Mouse (Mus musculus) spleen, postnatal 36 days (tissue): ENCODE measurements around the gene Pax5.

Experiments
- DNase-seq, 2 experiments: peaks; one replicate each; pipeline ENCODE4 v3.0.0; 2022; ENCODE audit warnings: low spot score in 2 of 2, mixed read lengths in 1 of 2

Pax5 gene

GRCm38 (mm10) chr4:44597965-44598364, 112.3 kb downstream of the Pax5 start:
- DNase-seq: no peak

DNA sequence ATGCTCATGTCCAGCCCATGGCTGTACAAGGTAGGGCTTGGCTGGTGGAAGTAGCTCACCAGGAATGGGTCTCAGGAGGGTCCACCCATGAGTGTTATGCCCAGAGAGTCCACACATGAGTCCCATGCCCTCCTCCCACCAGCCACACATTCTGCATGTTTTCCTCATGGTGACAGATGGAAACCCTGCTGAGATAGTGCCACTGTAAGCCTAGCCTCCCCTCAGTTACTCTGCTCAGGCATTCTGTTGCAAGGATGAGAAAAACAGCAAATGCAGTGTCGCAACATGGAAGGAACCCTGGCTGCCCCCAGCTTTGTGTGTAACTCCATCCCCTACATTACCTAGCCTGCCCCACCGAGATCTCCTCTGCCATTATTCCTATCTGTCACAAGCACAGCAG, 117.2 kb downstream of the Pax5 start:
- no peak for DNase-seq

DNA sequence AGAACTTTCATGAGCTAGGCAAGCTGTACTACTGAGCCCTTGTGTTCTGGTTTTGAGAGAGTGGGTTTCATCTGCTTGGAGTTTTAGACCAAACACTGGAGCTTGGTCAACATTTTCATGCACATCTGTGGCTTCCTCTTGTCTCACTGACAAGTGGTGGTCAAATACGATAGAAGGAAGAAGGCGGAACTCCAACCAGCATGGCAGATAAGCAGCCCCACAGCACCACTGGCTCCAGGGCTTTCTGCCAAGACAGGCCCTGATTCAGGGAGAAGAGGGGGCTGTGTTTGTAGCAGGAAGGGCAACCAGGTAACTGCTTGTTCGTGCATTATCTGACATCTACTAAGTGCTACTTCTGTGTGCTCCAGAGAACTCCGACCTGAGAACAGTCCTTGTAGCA, 127.6 kb downstream of the Pax5 start:
- DNase-seq: no peak

DNA sequence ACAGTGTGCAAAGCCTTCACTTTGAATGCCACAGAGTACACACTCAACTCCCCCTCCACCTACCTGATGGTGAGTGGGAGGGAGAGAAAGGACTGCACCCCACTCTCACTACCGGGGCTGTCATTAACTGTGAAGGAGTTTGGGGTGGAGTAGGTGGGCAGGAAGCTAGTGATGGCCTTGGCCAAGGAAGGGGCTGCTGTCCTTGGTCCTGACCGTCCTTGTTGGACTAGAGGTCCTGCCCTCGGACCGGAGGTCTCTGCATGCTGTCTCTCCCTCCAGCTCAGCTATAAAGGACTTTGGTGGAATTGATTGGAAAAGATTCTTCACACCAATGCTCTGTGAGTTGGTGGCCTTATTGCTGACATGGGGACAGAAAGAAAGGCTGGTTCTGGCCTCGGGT, 131.7 kb downstream of the Pax5 start:
- no peak for DNase-seq

DNA sequence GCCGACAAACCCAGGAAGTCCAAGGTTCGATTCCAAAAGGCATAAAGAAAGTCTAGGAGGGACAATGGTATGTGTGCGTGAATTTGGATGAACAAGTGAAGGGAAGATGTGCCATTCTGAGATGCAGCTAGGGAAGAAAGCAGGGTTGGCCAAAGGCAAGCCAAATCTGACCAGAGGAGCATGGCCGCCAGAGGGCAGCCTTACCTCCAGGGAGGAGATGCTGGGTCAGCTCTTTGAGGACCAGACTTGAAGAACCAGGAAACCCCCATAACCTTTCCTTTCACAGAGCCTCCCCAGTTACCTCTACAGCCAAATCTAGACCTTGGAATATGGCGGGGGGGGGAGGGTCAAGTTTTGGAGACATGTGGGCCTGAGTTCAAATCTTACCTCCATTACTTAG, 133.0 kb downstream of the Pax5 start:
- peak; percentile 35 to 41 for DNase-seq

- no peak for DNase-seq
Observed at GRCm38 (mm10) chr4:44576786-44577185, 133.5 kb downstream of the Pax5 start.

DNA sequence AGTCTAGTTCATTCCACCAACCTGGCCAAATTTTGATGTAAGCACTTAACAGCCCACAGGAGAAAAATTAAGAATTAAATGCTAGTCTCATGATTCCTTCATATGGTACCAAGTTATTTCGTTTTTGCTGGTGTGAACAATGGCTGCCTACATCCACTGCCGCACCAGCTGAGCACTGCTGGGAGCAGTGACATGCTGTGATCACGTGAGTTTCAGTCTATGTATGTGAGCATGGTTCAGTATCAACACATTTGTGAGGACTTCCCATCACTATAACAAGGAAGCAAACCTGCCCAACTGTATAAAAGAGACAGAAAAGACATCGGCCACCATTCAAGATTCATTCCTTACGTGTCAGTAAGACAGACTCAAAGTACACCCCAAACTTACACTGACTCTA, 137.3 kb downstream of the Pax5 start:
- no peak for DNase-seq

DNA sequence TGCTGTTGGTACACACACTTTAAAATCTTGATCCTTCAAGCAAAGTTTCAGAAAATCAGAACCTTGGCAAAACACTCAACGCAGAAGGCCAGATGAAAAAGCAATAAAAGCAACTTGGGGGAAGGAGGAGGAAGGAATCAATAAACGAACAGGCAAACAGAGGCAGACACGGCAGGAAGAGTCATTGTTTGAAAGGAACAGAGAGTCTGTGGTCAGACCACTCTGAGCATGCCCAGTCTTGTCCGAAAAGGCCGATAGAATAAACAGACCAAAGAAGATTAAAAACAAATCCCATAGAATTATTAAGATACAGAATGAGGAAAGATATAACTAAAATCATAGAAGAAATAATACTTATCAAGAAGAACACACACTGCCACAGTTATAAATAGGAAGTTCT, 137.9 kb downstream of the Pax5 start:
- no peak for DNase-seq

DNA sequence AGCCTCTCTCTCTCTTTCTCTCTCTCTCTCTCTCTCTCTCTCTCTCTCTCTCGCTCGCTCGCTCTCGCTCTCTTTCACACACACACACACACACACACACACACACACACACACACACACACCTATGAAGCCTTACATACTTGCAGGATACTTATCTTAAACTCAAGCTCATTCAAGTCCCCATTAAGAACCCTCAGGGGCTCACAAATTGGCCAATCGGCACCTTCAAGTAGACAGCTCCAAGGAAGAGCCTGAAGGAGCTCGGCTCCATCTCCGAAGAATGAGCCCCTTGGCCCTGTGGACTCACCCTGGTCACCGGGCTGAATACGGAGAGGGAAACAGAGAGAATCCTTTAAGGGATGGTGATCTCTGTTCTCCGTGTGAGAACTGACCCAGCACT, 141.1 kb downstream of the Pax5 start:
- DNase-seq: no peak

DNA sequence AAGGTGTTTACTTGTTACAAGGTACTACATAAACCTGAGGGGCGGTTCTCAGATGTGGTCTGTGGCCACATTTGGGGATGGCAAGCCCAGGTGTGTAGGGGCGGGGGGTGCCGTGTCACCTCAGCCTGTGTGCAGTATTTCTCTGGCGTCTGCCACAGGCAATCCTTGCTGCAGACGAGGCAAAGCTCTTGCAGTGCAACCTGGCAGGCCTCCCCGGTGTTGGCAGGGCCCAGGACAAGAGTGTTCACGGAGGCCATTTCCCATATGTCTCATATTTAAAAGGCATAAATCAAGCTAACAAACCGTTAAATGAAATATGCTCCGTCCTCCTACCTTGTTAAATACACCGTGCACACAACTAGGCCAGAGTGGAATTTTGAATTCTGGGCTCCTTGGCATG, 141.6 kb downstream of the Pax5 start:
- no peak for DNase-seq

- DNase-seq: no peak
Observed at GRCm38 (mm10) chr4:44566401-44566800, 143.9 kb downstream of the Pax5 start.

DNA sequence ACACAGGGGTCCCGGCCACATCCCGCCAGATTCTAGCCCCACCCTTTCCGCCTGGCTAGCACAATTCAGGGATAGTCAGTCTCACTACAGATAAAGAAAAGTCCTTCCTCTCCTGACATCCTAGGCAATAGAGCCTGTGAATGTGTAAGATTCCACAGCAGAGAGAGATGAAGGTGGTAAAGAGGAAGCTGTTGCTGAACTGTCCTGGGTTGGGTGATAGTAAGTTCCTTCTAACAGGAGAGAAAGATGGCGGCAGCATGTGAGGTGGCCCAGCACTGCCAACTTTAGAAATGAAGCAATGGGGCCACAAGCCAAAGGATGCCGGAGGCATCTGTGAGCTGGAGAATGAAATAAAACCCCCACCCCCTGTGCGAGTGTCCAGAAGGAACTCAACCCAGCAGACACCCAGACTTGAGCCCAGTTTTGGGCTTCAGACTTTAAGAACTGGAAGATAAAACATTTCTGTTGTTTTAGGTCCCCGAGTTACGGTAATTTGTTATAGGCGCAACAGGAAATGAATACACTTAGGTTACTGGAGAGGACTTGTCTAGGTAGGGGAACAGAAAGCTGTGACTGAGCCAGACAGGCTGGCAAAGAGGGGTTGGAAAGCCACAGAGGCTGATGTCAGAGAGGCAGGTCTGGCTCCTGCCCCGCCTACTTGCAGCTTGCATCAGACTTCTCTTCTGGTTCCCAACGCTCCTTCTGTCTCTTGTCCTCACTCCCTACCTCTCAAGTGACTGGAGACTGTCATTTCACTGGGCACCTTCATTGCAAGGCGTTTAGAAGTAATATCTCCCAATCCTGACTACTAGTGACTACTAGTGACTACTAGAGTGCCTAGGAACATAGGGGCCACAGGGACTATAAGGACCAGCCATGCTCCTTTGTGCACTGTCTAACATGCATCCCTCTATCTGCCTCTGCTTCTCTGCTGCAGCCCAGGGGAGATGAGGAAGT, 144.9 kb downstream of the Pax5 start:
- DNase-seq: no peak

- DNase-seq: peak; percentile 46 to 50
Observed at GRCm38 (mm10) chr4:44564602-44565001, 145.7 kb downstream of the Pax5 start.

DNA sequence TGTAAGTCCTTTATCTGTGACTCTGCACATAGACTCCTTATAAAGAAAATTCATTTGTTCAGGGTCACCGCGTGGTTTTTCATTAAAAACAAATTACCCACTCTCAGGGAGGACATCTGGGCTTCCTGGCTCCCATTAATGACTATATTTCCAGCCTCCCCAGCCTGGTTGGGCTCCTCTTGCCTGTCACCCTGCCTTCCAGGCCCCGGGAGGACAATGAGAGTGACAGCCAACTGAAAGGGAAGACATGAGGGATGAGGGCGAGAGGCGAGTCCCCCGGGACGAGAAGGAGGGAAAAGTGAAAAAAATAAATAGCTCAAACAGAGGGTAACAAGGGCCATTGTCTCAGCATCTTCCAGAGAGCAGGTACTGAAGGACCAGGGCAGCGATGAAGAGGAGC, 149.3 kb downstream of the Pax5 start:
- DNase-seq: no peak

- no peak for DNase-seq
Observed at GRCm38 (mm10) chr4:44558564-44558955, 151.7 kb downstream of the Pax5 start.

DNA sequence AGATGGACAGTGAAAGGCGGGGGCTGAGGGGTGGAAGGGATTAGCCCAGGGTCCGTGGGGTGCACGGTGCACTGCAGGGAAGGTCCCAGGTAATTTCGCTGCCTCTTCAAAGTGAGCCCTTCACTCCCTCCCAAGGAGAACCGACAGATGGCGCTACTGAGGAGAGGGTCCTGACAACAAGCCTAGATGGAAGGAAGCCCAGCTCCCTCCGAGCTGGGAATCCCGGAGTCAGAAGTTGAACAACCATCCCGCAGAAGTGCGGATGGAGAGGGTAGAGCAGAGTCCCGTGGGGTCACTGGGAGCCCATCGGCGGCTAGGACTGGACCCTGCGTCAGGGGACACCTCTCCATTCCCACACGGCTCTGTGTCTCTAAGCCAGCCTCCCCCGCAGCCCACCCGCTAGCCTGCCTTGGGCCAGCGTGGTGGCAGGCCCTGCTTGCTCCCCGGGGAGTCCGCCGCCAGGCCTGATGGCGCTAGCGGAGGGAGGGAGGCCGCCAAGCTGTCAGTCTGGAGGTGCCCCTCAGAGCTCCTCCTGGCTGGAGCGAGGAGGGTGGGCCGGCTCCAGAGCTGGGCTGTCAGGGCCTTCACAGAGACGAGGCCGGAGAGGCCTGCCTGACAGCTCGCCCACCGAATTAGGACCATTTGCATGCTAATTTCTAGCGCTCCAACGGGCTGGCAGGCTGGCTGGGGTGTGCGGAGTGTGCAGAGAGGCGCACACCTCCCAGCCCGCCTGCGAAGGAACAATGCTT, 152.3 kb downstream of the Pax5 start:
- DNase-seq: peak; percentile 20 to 28

- no peak for DNase-seq
Observed at GRCm38 (mm10) chr4:44556586-44557281, 153.6 kb downstream of the Pax5 start.

GRCm38 (mm10) chr4:44555576-44555975, 154.7 kb downstream of the Pax5 start:
- no peak for DNase-seq

DNA sequence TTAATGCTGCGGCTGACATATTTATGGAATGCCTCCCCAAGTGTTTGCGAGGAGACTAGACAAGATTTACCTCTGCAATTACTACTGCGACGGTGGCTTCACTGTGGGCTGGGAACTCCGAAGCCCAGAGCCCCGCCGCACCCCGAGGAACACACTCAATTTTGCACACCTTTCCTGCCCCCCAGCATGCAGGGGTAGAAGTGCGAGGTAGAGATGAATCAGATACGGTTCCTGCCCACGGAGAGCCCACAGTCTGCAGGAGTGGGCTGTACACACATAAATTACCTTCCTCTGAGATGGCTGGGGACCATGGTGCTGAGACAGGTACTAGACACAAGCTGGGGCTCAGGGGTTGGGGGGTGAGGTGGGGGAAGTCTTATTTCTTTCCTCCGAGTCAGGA, 158.8 kb downstream of the Pax5 start:
- no peak for DNase-seq

- no peak for DNase-seq
Observed at GRCm38 (mm10) chr4:44549029-44549428, 161.3 kb downstream of the Pax5 start.

GRCm38 (mm10) chr4:44545669-44546068, 164.6 kb downstream of the Pax5 start:
- no peak for DNase-seq

- DNase-seq: no peak
Observed at GRCm38 (mm10) chr4:44544495-44544894, 165.8 kb downstream of the Pax5 start.
